Mouse (Mus musculus) mouse trophoblast stem cell (cell line): ENCODE measurements around the gene Cnksr1.

Source experiments
- in situ Hi-C, 2 experiments: fragments of 300-500 bp; cut with MseI, MboI; formaldehyde crosslinking; loops; 2 replicates in 1 of 2; 3 replicates in 1 of 2; pipeline ENCODE4 v1.15.1; 2025

The Cnksr1 gene

DNA sequence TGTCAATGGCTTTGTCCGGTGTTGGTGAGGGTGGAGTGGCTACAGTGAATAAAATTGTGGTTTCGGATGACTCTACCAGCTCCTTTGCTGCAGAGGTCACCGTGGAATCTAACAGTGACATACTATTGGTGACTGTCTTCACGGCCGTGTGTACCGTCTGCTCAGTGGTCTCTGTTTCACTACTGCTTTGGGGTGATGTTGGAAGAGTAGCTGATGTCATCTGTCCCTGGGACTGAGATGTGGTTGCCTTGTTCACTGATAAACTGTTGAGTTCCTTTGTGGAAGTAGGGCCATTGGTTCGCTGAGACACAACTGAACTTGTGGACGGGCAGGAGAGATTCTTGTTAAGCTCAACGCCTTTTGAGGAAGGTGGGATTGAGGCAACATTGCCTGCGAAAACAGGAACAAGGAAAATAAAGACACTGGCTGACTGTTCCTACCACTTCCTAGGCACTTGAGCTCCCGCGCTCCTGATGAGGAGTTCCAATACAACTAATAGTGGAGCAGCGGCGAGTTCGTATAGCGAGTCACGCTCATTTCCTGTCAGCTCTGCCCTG, 34.8 kb downstream of the Cnksr1 start:
- in situ Hi-C loops = loop anchor here in 1 of 2 experiments (5.0 kb wide), 1 partner anchor 34 kb away; the partner anchor contains the start of gene Cnksr1

DNA sequence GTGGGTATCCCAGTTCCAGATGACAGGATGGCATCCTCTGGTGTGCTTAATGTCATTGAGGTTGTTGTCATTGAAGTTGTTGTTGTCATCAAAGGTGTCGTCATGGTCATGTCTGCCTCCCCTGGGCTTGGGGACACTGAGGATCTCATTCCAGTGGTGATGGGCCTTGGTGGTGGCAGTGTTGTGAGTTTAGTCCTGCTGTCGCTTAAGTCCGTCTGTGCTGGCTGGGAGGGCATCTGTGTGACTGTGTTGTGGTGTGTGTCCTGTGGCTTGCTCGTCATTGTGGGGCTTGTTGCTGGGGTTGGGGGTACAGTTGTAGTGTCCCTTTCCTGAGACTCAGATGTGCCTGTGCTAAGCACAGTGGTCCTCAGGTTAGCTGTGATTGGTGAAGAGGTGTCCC, 35.3 kb downstream of the Cnksr1 start, which contains the start of gene Gm7534:
Gene Gm7534 (minus strand): TSS at position 101 of the 400 bp plus-strand sequence.
- in situ Hi-C loops = loop anchor here in 1 of 2 experiments (5.0 kb wide), 1 partner anchor 34 kb away; the partner anchor contains the start of gene Cnksr1

DNA sequence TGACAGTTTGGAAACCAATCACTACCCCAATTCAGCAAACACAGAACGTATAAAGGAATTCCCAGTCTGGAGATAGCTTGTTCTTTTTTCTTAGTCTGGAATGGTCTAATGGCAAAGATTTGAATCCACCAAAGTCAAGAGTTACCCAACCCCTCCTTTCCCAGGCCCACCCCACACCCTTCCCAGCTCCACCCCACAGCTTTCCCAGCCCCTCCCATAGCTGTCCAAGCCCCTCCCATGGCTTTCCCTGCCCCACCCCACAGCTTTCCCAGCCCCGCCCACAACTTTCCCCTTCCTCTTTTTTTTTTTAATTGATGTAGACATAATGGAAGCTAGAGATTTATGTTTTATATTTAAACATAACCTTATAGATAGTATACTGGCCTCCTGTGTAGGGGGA, 38.8 kb downstream of the Cnksr1 start:
- in situ Hi-C loops = loop anchor here in 1 of 2 experiments (10.0 kb wide), 1 partner anchor 95 kb away; no protein-coding TSS in a partner anchor

DNA sequence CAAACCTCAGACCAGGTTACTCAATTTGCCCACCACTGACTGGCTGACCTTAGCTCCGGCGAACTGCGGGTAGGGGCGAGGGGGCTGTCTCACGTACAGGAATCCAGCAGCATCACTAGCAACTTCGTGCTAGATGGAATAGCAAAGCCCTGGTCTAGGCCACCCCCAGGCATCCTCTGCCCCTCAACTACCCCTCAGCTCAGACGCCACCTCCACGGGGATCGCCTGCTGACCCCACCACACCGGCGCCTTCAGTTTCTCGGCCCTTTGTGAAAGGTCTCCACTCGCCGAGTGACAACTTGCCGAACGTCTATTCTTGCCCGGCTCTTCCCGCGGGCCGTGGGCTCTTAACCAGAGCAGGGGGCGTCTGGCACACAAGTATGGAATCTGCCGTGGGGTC, 51.9 kb downstream of the Cnksr1 start:
- in situ Hi-C loops = no loop called here

DNA sequence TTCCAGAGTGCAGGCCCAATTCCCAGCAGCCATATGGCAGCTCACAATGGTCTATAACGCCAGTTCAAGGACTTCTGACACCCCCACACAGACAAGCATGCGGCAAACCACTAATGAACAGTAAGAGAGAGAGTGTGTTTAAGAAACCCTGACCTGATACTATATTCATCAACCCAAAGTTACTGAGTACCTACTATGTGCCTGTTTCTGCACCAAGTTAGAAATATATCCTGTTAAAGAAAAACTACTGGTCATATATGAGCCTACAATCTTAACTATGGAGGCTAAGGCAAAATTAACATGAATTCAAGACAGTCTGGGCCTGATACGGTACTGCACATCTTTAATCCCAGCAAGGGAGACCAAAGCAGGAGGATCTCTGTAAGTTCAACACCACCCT, 52.6 kb downstream of the Cnksr1 start:
- in situ Hi-C loops = no loop called here

DNA sequence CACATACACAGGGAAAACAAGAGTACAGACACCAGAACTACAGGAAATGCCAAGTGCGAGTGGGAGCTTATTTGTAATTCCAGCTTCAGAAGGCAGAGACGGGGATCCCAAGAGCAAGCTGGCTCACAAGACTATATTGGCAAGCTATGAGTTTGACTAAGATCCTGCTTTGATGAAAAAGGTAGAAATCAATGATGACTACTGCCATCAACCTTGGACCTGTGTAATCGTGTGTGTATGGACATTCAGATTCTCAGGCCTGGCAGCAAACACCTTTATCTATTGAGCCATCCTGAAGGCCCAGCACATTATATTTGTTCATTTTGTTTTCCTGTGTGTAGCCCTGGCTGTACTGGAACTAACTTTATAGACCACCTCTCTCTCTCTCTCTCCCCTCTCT, 54.5 kb downstream of the Cnksr1 start:
- in situ Hi-C loops = no loop called here

DNA sequence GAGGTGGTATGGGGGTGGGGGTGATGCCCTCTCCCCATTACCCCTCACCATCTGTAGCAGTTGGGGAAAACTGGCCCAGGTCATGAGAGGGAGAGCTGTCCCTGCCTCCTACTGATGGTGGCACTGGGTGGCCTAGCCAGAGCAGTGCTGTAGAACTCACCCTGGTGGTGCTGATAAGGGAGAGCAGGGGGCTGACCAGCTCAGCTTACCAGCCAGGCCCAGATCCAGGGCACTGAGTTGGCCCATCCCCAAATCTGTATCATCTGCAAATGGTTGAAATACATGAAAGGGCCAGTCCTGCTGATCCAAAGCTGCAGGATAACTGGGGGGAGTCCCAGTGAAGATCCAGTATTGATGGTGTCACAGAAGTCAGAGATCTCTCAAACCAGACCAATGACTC, 56.4 kb downstream of the Cnksr1 start:
- in situ Hi-C loops = no loop called here

DNA sequence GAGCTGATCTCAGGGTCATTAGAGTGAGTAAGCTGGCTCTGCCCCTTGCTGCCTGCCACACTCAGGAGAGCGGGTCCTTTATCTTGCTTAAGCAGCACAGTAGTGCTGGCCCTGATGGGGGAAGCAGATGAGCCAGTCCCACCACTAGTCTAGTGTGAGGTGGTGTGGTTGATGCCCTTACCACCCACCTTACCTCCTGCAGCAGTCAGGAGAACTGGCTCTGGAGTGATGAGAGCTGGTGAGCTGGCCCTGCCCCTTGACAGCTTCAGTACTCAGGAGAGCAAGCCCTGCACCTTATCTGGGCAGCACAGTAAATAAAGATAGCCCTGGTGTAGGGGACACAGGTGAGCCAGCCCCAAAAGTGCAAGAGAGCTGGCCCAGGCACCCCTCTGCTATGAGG, 57.1 kb downstream of the Cnksr1 start:
- in situ Hi-C loops = no loop called here
